8 mouse cellular contexts compared by ENCODE assay signal in the genomic region with DNA sequence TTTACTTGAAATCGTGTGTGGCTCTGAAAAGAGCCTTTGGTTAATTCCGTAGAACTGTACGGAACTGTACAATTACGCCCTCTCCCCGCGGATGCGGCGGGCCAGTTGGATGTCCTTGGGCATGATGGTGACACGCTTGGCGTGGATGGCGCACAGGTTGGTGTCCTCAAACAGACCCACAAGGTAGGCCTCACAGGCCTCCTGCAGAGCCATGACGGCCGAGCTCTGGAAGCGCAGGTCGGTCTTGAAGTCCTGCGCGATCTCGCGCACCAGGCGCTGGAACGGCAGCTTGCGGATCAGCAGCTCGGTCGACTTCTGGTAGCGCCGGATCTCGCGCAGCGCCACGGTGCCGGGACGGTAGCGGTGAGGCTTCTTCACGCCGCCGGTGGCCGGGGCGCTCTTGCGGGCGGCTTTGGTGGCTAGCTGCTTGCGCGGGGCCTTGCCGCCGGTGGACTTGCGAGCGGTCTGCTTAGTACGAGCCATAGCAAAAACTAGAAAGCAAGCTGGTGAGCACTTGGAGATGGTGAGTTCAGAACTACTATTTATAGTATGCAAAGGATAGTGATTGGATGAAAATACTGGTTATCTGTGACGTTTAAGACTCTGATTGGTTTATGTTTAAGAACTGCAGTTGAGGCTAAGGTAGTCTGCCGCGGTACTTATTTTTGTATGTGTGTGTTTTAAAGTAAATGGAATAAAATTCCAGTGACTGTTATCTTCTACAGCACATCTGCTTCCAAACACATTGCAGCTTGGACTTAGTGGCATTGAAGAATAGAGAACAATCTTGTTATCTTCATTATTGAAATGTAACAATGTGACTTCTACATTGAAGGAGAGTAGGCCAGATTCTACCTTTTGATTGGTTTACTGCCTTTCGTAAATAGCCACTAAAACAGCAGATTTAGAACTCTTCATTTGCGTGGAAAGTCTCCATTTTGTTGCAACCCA. TPM values are rescaled to one million over a fixed set of nuclear protein-coding genes. Genes with fewer than 3 reads are reported as not detected.
DNase-seq lines count a peak whose midpoint lies in the region; ATAC-seq lines count a peak whose summit lies in the region.
"Not testable (repeated sequence)": the region's sequence is repeated elsewhere in the genome, so short reads cannot be mapped to it uniquely, and the experiment has no call there.

A gene (minus strand): TSS at position 516 of the 951 bp plus-strand sequence.

- H3K4me1 ChIP-seq in brown adipose tissue, adult 24 weeks (ENCODE audit: control insufficient read depth, insufficient read depth, insufficient read length, low read length): not testable (repeated sequence)
- peaks cover 22% of the 10 kb centered on the region for H3K4me1 ChIP-seq in heart, embryonic 16.5 days (ENCODE audit: control insufficient read depth, insufficient read depth, low read length)
- H3K4me1 ChIP-seq in liver, embryonic 13.5 days (replicated peaks): peaks cover 78% of the 10 kb centered on the region
- H3K4me1 ChIP-seq in stomach, embryonic 15.5 days: peaks cover 18% of the 10 kb centered on the region

- H3K27ac ChIP-seq in brown adipose tissue, adult 24 weeks (replicated peaks; ENCODE audit: low read depth, low read length): peak within 1 kb of the TSS; percentile 20; the same call in 1 of the 2 replicates
- peak within 1 kb of the TSS; percentile 96 for H3K27ac ChIP-seq in heart, embryonic 16.5 days (ENCODE audit: low read length)
- peak within 1 kb of the TSS; percentile 98 for H3K27ac ChIP-seq in liver, embryonic 13.5 days
- H3K27ac ChIP-seq in stomach, embryonic 15.5 days: peak within 1 kb of the TSS; percentile 92

- ATAC-seq in heart, embryonic 16.5 days (replicated peaks; ENCODE audit: extremely low read depth, insufficient read depth, low FRiP score): peak; percentile 50
- peak; percentile 56 for ATAC-seq in liver, embryonic 13.5 days (ENCODE audit: low read depth)
- peak; percentile 68 for ATAC-seq in stomach, embryonic 15.5 days (ENCODE audit: insufficient read depth, low FRiP score, low read depth)

- peak; percentile 84 for DNase-seq in CD4-positive, CD25-positive, alpha-beta regulatory T cell, adult 2 months (ENCODE audit: low read depth, low spot score)
- DNase-seq in fibroblast of lung, adult 2 months (ENCODE audit: low read depth): peak; percentile 70
- peak; percentile 79 for DNase-seq in kidney, postnatal 14 days
- DNase-seq in liver, embryonic 13.5 days: peak; percentile 80
- peak; percentile 92 for DNase-seq in naive thymus-derived CD4-positive, alpha-beta T cell, adult 2 months (ENCODE audit: low read depth)

- not testable (repeated sequence) for H3K9me3 ChIP-seq in heart, embryonic 16.5 days (replicated peaks; ENCODE audit: control insufficient read depth, low read length); liver, embryonic 13.5 days (replicated peaks); stomach, embryonic 15.5 days

- under 1% methylated on average over 24 of the region's 52 CpGs for WGBS in heart, embryonic 16.5 days
- WGBS in liver, embryonic 13.5 days (ENCODE audit: insufficient replicate concordance): 1% methylated on average over 35 of the region's 52 CpGs
- WGBS in stomach, embryonic 15.5 days: under 1% methylated on average over 31 of the region's 52 CpGs

- H3K36me3 ChIP-seq in heart, embryonic 16.5 days (ENCODE audit: control insufficient read depth, insufficient read depth); liver, embryonic 13.5 days; stomach, embryonic 15.5 days: not testable (repeated sequence)

- peak within 1 kb of the TSS; percentile 89 for H3K4me2 ChIP-seq in heart, embryonic 16.5 days (ENCODE audit: low read depth, low read length)
- H3K4me2 ChIP-seq in liver, embryonic 13.5 days: peak within 1 kb of the TSS; percentile 83
- peak within 1 kb of the TSS; percentile 89 for H3K4me2 ChIP-seq in stomach, embryonic 15.5 days

- H3K27me3 ChIP-seq in heart, embryonic 16.5 days (ENCODE audit: control insufficient read depth, insufficient read depth, low read length); liver, embryonic 13.5 days; stomach, embryonic 15.5 days (replicated peaks): not testable (repeated sequence)

- H3K4me3 ChIP-seq in brown adipose tissue, adult 24 weeks (ENCODE audit: insufficient read depth, low read depth, low read length): peak within 1 kb of the TSS; percentile 52
- H3K4me3 ChIP-seq in heart, embryonic 16.5 days (ENCODE audit: low read length): peak within 1 kb of the TSS; percentile 76
- H3K4me3 ChIP-seq in liver, embryonic 13.5 days (replicated peaks): peak within 1 kb of the TSS; percentile 63
- peak within 1 kb of the TSS; percentile 55 for H3K4me3 ChIP-seq in stomach, embryonic 15.5 days (replicated peaks)

- peak within 1 kb of the TSS; percentile 86 for H3K9ac ChIP-seq in heart, embryonic 16.5 days (ENCODE audit: low read length)
- peak within 1 kb of the TSS; percentile 84 for H3K9ac ChIP-seq in liver, embryonic 13.5 days
- peak within 1 kb of the TSS; percentile 45; the same call in 1 of the 2 replicates for H3K9ac ChIP-seq in stomach, embryonic 15.5 days

RNA-seq across cellular contexts. Expression of the gene that starts here (rescaled TPM):
- not detected in 2 replicates for polyA plus RNA-seq in brown adipose tissue, adult 24 weeks (2012; ENCODE audit: insufficient read depth, insufficient read length, missing spikeins)
- polyA plus RNA-seq in heart, embryonic 16.5 days (2015; fragmentation: Nextera tagmentation; extraction: Ambion mirVana): 1.5 and 3.4 TPM in 2 replicates
- polyA plus RNA-seq in liver, embryonic 13.5 days (2015; fragmentation: Nextera tagmentation; extraction: Ambion mirVana): 3.2 and 8.3 TPM in 2 replicates
- 4.8 and 6.9 TPM in 2 replicates for polyA plus RNA-seq in stomach, embryonic 15.5 days (2015; fragmentation: Nextera tagmentation; extraction: Ambion mirVana)

Comparison
In these comparisons a context has a peak if more than half of its experiments do, and no peak if none do; other contexts are left out.
1. Peak in every context shown above with its lines: DNase-seq, ATAC-seq, H3K4me3 ChIP-seq and H3K27ac ChIP-seq.
2. H3K27ac ChIP-seq: peak in every context shown above with its lines; median percentile 98 in liver, embryonic 13.5 days; 96 in heart, embryonic 16.5 days; 92 in stomach, embryonic 15.5 days; 20 in brown adipose tissue, adult 24 weeks.